Mouse (Mus musculus): ENCODE data around the gene Gtsf1l.
A peak's percentile ranks its signal among the peaks of the same experiment; 100 is the strongest.
"Not testable (repeated sequence)": the region's sequence is repeated elsewhere in the genome, so short reads cannot be mapped to it uniquely, and the experiment has no call there.

The Gtsf1l gene

DNA sequence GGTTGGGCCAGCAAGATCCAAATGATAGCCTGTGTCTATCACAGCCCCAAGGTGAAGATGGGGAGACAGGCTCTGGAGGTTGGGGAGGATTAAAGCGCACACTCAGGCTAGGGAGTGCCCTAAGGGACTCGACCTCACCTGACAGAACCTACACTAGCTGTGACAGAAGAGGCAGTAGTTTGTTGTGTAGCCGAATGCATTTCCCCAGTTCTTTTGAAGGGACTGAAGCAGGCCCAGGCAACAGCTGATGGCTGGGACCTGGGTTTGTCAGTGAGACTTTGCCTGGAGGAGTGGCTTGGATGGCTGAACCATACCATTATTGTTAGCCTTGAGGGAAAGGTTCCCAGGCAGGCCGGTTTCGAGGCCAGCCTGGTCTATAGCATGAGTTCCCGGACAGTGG, 2.6 kb downstream of the Gtsf1l start:
- no peak for DNase-seq

DNA sequence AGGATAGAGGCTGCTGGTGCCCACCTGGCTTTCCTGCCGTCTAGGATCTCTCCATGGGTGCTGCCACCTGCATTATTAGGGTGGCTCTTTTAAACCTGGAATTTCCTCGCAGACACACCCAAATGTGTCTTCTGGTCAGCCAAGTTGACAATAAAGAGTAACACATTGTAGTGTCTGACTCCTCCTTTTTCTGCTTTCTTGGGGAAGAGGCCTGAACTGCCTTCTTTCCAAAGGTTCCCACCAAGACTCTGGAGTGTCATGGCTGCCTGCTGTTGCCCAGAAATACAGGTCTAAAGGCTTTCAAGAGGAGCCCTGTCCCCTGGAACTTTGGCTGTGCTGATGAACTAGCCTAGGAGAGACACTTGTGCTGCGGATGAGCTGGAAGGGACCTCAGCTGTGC, 3.1 kb downstream of the Gtsf1l start:
- no peak for DNase-seq

DNA sequence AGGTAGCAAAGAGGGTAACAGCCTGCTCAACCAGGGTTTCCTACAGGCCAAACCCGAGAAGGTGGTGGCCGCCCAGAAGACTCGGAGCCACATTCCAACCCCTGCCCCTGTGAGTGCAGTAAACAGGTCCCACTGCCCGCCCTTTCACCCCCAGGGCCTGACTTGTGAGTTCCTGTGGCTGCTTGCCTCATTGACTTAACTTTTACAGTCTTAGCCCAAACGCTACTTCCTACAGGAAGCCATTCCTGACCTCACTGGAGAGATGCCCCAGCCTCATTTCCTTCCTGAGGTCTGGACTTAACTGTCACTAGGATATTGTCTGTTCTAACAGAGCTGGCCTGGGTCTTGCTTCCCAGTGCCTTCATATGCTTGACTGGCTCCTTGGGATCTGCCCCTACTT, 5.1 kb downstream of the Gtsf1l start:
- DNase-seq: no peak

DNA sequence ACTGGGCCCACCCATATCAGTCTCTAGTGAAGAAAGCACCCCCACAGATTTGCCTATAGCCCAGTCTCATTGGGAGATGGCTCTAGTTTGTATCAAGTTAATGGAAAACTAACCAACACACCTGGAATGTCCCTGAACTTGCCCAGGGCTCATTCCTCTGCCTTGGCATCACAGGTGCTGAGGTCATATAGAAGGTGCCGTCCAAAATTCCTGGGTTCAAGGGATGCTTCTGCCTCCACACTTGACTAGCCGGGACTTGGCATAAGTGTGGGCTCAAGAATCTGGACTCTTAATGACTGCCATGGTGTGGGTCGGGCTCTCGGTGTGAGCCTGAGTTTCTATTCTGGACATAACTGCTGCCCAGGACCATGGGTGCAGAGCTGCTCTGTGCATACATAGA, 8.6 kb downstream of the Gtsf1l start:
- DNase-seq: no peak

DNA sequence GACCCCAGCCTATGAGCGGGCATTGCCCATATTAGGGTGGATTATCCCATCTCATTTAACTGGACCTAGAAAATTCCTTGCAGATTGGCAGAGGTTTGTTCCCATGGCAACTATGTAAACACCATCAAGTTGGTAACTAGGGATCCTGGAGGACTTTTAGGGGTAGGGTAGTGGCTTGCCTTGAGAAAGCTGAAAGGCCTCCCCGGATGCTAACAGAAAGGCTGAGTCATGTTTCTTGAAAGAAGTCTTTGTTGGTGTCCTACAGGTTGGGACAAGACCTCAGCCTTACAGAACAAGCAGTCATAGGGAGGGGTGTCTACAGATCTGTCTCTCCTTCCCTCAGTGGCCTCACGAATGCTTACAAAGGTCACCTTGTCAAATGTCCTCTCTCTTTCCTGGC, 12.4 kb downstream of the Gtsf1l start:
- no peak for DNase-seq

DNA sequence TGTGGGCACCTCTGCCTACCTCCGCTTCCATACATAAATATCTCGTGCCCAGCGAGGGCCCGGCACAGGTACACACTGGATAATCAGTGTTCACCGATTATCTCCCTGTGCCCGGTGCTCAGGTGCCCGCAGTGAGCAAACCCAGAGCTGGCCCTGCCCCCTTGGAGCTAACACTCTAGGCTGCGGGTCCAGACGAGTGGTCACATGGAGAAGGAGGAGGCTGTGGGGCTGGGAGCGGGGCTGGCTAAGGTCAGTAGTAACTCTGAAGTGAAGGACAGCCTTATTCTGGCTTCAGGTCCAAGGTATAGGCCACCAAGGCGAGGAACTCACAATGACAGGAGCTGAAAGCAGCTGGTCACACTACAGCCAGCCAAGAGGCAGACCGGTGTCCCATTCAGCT, 12.8 kb downstream of the Gtsf1l start:
- DNase-seq: no peak

DNA sequence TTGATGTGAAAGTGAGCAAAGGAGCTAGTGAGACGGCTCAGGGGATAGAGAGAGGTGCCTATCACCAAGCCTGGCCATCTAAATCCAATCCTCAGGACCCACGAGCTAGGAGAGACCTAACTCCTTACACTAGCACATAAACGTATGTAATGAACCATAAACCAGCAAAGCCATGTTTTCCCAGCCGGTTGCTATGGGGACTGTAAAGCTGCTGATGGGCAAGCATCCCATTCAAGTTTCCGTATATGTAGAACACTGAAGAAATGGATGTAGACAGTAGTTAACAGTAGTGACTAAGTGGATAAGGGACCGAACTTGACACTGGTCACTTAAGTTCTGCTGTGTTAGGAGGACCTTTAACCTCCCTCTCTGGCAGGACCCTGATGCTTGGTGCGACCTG, 13.6 kb downstream of the Gtsf1l start:
- no peak for DNase-seq

DNA sequence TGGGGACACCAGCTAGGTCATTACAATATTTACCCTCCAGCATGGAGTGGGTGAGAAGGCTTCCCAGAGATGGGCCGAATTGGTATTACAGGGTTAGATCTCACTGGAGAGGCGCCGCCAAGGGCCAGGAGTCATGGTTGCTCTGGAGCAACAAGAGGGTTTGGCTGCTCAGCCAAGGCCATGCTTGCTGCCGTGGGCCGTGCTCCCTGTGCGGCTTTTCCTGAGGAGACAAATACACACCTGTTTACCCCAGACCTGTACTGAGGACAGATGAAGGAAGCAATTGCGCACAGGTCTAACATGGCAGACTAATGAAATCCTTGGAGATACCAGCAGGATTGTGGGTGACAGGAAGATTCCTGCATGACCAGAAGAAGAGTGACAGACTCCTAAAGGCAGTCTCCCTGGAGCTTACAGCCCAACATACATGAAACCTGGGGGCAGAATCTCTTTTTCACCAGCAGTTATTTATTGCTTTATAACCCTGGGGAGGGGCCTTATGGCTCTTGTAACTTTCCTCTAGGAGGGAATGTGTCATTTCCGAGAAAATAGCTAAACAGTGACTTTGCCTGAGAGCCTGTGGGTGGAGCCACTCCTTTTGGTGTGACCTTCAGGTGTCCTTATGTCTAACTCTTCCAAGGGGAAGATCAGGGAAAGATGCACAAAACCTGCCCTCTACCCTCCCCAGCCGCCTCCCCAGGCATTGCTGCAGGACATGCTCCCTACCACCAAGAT, 14.5 kb downstream of the Gtsf1l start:
- DNase-seq: no peak

DNA sequence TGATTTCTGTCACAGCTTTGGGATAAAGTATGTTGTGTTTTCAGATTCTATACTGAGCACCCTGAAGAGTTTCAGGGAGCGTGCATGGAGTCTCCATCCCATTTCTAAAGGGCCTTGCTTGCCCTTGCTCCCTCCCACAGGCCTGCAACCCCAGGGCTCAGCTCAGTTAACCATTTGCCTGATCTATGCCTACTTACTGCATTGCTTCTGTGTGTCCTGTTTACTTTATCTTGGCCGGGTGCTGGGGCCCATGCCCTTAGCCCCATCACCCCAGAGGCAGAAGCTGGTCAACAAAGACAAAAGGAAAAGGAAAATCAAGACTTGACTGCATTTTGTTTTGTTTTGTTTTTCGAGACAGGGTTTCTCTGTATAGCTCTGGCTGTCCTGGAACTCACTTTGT, 16.1 kb downstream of the Gtsf1l start:
- DNase-seq: no peak

DNA sequence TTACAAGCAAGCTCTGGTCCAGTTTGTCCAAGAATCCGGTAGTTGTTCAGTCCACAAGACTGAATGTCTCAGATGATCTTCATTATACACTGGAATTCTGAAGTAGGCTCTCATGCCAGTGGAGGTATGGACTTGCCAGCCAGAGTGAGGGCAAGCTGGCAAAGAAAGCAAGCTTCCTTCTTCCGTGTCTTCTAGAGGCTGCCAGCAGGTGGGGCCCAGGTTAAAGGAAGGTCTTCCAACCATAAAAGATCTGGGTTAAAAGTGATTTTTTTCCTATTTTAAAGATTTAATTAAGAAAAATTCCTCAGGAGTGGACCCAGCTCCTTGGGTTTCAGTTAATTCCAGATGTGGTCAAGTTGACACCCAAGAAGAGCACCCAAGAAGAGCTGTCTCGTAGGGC, 17.4 kb downstream of the Gtsf1l start:
- DNase-seq: no peak

DNA sequence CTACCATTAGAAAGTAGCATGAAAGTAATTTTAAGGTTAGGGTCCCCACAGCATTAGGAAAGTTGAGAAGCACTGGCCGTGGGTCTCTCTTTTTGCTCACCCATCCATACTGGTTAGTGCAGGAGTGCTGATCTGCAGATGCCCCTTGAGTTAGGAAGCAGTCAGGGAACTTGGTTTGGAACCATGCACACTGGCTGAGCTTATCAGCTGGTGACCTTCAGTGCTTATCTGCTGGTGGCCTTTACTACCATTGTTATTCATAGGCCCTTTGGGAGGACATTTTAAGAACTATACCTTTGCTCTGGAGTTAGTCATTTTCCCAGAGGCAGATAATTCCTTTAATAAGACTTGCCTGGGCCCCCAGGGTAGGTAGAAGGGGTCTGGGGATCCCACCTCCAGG, 20.4 kb downstream of the Gtsf1l start:
- no peak for DNase-seq

DNA sequence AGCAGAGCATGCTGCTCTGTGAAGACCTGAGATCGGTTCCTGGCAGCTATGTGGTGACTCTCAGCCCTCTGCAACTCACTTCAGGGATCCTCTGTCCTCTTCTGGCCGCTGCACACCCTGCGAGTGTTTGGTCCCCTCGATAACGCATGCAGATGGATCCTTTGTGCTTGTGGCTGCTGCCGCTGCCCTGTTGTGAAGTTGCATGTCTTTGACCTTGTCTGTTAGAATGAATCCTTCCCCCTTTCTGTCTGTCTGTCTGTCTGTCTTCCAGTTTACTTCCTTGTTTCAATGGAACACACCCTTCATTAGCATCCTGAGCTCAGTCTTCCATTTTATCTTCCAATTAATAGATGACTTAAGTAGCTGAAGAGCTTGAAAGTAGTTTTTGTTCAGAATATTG, 21.3 kb downstream of the Gtsf1l start:
- DNase-seq: no peak

DNA sequence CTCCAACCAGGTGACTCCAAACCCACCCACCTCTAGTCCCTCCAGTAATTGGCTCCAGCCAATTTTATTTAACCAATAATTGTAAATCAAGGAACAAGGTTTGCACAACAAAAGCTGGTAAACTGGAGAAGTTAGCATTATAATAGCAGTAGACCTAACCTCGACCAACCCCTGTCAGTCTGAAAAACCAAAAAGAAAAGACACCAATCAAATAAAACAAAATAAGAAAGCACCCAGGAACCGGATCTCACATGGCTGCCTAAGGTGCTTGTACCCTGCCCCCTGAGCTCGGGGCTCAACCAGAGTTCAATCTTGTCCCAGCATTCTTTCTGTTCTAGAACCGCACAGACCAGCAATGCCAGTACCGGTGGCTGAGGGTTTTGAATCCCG, 25.5 kb downstream of the Gtsf1l start:
- no peak for DNase-seq

DNA sequence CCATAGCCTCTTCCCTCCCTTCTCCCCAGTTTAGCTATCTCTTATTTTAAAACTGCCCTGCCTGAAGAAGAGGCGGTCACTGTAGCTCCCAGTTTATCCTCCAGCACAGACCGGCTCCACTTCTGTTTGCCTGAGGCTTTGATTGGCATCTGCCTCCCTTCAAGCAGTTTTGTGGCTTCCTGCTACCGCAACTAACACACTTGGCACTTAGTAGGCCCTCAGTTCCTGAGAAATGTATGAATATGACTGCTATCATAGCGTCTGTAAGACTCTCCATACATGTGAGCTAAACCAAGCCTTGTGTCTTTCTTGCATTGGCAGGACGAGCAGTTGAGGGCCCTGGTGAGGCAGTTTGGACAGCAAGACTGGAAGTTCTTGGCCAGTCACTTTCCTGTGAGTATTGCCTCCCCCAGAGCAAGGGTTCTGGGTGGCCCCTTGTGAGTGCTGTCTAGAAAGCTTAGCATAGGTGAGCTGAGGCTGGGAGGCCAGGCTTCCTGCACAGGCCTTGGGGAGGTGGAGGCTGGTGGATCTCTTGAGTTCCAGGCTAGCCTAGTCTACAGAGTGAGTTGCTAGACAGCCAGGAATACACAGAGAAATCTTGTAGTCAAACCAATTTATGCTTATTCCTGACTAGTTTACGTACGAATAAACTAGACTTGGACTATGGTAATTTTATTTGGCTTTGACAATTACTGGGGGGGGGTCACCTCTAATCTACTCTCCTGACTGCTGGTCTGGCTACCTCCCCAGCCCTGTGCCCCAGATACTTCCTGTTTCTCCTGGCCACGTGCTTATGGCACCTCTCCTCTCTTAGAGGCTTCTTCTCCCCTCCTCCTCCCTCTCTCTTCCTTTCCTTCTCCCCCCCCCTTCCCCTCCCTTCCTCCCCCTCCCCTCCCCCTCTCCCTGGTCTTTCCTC, 26.2 kb downstream of the Gtsf1l start:
- no peak for DNase-seq

DNA sequence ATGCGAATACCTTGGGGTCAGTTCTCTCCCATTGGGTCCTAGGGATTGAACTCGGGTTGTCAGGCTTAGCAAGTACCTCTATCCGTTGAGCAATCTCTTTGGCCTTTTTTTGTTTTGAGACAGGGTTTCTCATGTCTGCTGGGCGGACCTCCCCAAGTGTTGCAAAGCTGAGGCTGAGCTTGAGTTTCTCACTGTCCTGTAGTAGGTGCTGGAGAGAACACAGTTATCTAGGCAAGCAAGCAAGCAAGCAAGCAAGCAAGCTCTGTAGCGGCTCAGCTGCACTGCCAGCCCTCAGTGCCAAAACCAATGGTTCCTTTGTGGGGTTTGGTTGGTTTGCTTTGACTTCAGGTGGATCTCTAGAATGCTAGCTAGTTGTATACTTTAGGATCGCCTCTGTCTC, 27.0 kb downstream of the Gtsf1l start:
- DNase-seq: no peak

DNA sequence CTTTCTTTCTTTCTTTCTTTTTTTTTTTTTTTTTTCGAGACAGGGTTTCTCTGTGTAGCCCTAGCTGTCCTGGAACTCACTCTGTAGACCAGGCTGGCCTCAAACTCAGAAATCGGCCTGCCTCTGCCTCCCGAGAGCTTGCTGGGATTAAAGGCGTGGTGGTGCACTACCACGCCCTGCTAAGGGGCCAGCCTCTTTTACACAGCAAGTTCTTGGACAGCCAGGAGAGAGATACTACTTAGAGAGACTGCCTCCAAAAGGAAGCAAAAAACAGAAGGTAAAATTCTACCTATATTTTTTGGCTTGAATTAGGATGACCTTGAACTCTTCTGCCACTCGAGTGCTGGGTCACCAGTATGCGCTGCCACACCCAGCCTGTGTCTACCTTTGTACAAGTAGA, 28.7 kb downstream of the Gtsf1l start:
- DNase-seq: not testable (repeated sequence)

DNA sequence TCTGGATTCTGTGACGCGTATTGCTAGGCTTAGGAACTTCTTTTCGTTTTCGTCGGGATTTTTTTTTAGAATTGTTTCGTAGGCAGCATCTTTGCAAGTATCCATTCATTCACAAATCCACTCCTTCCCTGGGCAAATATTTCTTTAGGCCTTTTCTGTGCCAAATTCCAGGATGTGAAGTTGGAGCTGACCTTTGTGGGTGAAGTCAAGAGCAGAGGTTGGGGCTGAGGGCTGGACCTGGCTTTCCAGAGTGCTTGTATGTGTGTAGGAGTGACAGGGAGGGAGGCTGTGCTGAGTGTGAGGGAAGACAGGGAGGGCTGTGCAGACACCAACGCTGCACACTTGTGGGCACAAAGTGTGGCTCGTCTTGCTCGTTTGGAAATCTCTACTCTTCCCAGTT, 31.1 kb downstream of the Gtsf1l start:
- no peak for DNase-seq

DNA sequence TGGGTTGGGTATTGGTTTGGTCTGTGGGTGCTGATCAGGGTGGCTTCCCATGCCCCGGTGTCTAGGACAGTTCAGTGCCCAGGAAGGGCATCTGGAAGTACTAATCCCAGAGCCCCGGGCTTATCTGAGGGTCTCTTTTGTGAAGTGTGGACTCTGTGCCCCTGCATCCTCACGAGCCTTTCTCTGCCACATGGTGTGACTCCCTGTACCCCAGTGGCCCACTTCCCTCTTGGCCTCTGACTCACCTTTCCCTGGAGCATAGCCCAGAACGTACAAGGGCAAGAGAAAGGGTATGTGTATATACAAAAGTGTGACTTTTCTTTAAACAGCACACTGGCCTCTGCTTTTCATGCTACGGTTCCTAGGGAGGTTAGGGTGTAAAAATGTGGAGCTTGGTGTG, 31.9 kb downstream of the Gtsf1l start:
- DNase-seq: no peak

DNA sequence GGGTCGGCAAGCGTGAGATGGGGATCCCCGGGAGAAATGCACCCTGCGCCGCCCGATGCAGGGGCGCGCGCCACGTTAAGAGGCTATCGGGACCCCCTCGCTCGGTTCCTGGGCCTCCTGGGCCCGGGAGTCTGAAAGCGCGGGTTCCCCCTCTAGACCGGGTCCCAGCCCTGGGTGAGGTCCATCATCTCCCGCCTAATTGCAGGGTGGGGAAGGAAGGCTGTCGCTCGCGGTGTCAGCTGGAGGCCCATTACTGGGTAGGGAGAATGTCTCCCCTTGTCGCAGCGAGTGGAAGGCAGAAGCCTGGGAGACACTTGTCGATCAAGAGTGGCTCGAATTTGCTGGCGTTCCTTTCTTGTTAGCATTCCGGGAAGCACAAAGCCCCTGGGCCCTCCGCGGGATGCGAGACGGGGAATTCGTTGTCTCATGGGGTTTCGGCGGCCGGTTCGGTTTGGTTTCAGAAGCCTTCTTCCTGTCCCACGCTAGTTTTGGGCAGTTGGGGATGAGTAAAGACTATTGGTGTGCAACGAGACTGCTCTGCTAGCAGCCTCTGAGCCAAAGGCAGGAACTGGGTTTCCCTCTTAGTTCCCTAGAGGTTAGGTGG, 32.7 kb downstream of the Gtsf1l start:
- DNase-seq: peak; percentile 23

DNA sequence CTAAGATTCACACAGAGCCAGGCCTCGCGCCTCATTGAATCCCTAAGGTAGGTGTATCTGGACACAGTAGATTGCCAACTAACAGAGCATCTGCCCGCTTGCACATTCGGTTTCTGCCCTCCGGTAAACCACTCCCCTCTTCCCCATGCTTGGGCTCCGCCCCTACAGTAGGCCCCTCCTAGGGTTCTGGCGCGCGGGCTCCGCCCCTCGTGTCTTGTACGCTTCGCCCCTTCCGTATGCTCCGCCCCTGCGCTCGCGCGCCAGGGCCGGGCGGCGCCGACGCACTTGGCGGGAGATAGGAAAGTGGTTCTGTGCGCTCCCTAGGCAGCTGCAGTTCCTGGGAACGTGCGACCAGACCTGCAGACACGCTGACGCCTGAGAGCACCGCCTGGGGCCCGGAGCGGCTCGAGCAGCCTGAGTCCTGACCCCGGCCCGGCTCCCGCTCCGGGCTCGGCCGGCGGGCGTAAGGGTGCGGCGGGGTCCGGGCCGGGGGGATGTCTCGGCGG, 33.3 kb downstream of the Gtsf1l start, which contains the start of gene Mybl2:
Gene Mybl2, plus strand, starts transcription at position 353 of the 506 bp plus-strand sequence.
- peak; percentile 96 for DNase-seq

DNA sequence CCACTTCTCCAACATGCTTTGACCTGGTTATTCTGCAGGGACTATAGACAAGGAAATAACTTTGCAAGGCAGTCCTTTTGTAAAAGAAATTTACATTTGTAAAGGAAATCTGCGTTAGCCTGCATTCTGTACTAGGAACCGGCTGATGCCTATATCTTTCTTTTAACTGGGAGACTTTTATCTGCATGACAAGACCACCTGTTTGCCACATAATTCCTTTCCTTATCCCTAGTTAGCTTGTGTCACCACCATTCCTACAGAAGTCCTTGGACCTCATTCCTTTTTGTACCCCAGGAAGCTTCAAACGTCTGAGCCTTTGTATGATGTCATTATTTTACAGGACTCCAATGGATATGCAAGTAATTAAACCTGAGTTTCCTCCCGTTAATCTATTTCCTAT, 34.8 kb downstream of the Gtsf1l start:
- no peak for DNase-seq

DNA sequence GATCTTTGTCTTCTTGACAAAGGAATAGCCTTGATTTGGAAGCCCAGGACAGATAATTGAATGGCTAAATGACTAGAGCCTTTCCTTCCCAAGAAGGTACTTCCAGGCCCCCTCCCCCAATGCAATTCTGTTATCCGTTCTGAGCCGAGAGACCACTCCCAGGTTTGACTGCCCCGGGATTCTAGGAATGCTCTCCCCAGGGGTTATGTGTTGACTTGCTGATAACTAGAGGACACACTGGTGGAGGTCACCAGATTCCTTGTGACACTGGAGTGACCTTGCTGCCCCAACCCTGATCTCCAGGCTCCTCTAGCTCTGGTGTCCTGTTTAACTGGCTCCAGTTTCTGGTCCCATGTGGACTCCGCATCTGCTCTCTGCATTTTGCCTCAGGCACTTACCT, 35.6 kb downstream of the Gtsf1l start:
- DNase-seq: no peak

DNA sequence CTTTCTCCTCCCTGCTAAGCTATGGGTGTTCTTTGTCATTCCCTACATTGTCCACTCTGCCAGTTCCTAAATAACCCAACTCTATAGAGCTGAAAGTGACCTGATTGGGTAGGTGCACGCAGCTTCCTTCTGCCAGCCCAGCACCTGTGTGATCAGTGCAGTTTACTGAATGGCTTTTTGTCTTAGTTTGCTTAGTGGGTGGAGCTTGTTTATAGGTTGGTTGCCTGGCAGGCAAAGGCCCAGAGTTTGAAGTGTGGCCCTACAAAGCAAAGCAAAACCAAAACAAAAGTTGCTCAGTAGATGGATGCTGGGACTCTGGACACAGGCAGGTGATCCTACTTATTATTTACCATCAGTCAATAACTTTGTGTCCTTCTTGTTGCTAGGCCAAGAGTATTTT, 36.0 kb downstream of the Gtsf1l start:
- DNase-seq: no peak

DNA sequence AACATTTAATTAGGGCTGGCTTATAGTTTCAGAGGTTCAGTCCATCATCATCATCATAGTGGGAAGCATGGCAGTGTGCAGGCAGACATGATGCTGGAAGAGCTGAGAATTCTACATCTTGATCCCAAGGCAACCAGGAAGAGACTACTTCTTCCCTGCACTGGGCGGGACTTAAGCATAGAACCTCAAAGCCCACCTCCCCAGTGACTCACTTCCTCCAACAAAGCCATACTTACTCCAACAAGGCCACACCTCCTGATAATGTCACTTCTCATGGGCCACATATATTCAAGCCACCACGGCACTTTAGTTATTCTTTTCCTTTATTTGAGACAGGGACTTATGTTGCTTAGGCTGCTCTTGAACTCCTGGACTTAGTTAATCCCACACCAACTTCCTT, 38.5 kb downstream of the Gtsf1l start:
- no peak for DNase-seq

Measured in thymus, postnatal 14 days (tissue).